ENCODE assay signal across 22 mouse cellular contexts in genomic region chr1:74107931-74108618, GRCm38 (mm10). TPM values are rescaled to one million over a fixed set of nuclear protein-coding genes. Genes with fewer than 3 reads are reported as not detected.
DNase-seq lines count a peak whose midpoint lies in the region; ATAC-seq and TF ChIP-seq lines count a peak whose summit lies in the region.
"Had no signal": no experiment of that assay in that cellular context is flagged by ENCODE, and none has a peak within 500 bp of the region (broad histone marks: within the 10 kb centered on the region; RNA-seq: fewer than 3 reads in every experiment).

No protein-coding gene starts in this region.

- DNase-seq in heart, embryonic 10.5 days (ENCODE audit: low spot score), result no peak
- DNase-seq in kidney, adult 2 months, result peak; percentile 77
- peak; percentile 52 to 66 for DNase-seq in kidney, adult 8-10 months
- DNase-seq in kidney, postnatal 25 days, result peak; percentile 60 to 81
- no peak for DNase-seq in layer of hippocampus, postnatal 25 days (ENCODE audit: extremely low spot score in 1 of 2, low spot score in 1 of 2)
- DNase-seq: adrenal gland, postnatal 25 days; cerebellum, adult 11-12 months; cerebellum, postnatal 36 days; gastrocnemius, postnatal 36 days; right cerebral cortex, postnatal 4 days had no signal

- H3K4me2 ChIP-seq in heart, embryonic 14.5 days (ENCODE audit: low read length), result no peak overlapping the region
- H3K4me2 ChIP-seq in kidney, embryonic 15.5 days, result no peak overlapping the region
- H3K4me2 ChIP-seq: forebrain, embryonic 12.5 days; hindbrain, embryonic 14.5 days; limb, embryonic 13.5 days; liver, embryonic 15.5 days; midbrain, embryonic 12.5 days; neural tube, embryonic 12.5 days had no signal

- no peak overlapping the region for H3K9ac ChIP-seq in heart, embryonic 14.5 days (ENCODE audit: low read length)
- no peak overlapping the region for H3K9ac ChIP-seq in kidney, embryonic 15.5 days
- H3K9ac ChIP-seq: forebrain, embryonic 12.5 days; hindbrain, embryonic 14.5 days; limb, embryonic 13.5 days; liver, embryonic 15.5 days; midbrain, embryonic 12.5 days; neural tube, embryonic 12.5 days had no signal

- H3K4me1 ChIP-seq in heart, embryonic 14.5 days (ENCODE audit: control insufficient read depth in 2 of 2, insufficient read depth in 2 of 2, low read length in 2 of 2), result peaks cover 34 to 40% of the 10 kb centered on the region in 2 experiments
- peaks cover 44% of the 10 kb centered on the region for H3K4me1 ChIP-seq in heart, embryonic 10.5 days
- peaks cover 13% of the 10 kb centered on the region for H3K4me1 ChIP-seq in kidney, adult 2 months (ENCODE audit: control insufficient read depth, insufficient read depth, low read length)
- peaks cover 64% of the 10 kb centered on the region for H3K4me1 ChIP-seq in kidney, embryonic 15.5 days
- H3K4me1 ChIP-seq: liver, embryonic 15.5 days had no signal

- 28% methylated on average over 4 of the region's 5 CpGs for WGBS in heart, embryonic 14.5 days
- WGBS in heart, embryonic 10.5 days, result 62% methylated on average over 5 of the region's 5 CpGs
- WGBS in kidney, adult 2 months, result 30% methylated on average over 5 of the region's 5 CpGs
- whole genome bisulfite sequencing in kidney, embryonic 15.5 days, result 67% methylated on average over 4 of the region's 5 CpGs

- no peaks in the 10 kb centered on the region for H3K36me3 ChIP-seq in heart, embryonic 14.5 days (ENCODE audit: control insufficient read depth, insufficient read depth, low read length)
- no peaks in the 10 kb centered on the region for H3K36me3 ChIP-seq in heart, embryonic 10.5 days
- no peaks in the 10 kb centered on the region for H3K36me3 ChIP-seq in kidney, adult 2 months (ENCODE audit: control insufficient read depth, insufficient read depth, low read length)
- no peaks in the 10 kb centered on the region for H3K36me3 ChIP-seq in kidney, embryonic 15.5 days
- H3K36me3 ChIP-seq: forebrain, embryonic 12.5 days; limb, embryonic 13.5 days; liver, embryonic 15.5 days; midbrain, embryonic 12.5 days; neural tube, embryonic 12.5 days had no signal

- H3K4me3 ChIP-seq in heart, embryonic 14.5 days (ENCODE audit: control insufficient read depth in 1 of 2, insufficient read depth in 1 of 2, low read depth in 1 of 2, low read length in 2 of 2), result no peak overlapping the region
- H3K4me3 ChIP-seq in heart, embryonic 10.5 days, result no peak overlapping the region
- H3K4me3 ChIP-seq in kidney, adult 2 months (ENCODE audit: insufficient read depth, low read depth, low read length), result no peak overlapping the region
- no peak overlapping the region for H3K4me3 ChIP-seq in kidney, embryonic 15.5 days (replicated peaks)
- H3K4me3 ChIP-seq: forebrain, embryonic 12.5 days; limb, embryonic 13.5 days; liver, embryonic 15.5 days; midbrain, embryonic 12.5 days; neural tube, embryonic 12.5 days had no signal

- TF ChIP-seq CTCF in kidney, adult 2 months (conservative IDR thresholded peaks at IDR 0.05; ENCODE audit: insufficient read depth, insufficient read length, low read depth, low read length), result no peak

- TF ChIP-seq POLR2A in kidney, adult 2 months (IDR thresholded peaks at IDR 0.05; ENCODE audit: low read depth, low read length), result no peak

- H3K27ac ChIP-seq in heart, embryonic 14.5 days (replicated peaks in 1 of 2; ENCODE audit: control insufficient read depth in 1 of 2, insufficient read depth in 1 of 2, low read depth in 2 of 2, low read length in 2 of 2), result peak overlapping the region in 1 of 2 experiments; percentile 37; a peak in 2 of 4 replicates
- H3K27ac ChIP-seq in heart, embryonic 10.5 days, result no peak overlapping the region
- peak overlapping the region; percentile 58; the same call in 1 of the 2 replicates for H3K27ac ChIP-seq in kidney, adult 2 months (ENCODE audit: insufficient read depth, low read depth, low read length)
- H3K27ac ChIP-seq in kidney, embryonic 15.5 days, result no peak overlapping the region
- H3K27ac ChIP-seq: forebrain, embryonic 12.5 days; hindbrain, embryonic 14.5 days; limb, embryonic 13.5 days; liver, embryonic 15.5 days; macrophage; neural tube, embryonic 12.5 days; stomach, postnatal 0 days had no signal

- H3K9me3 ChIP-seq in heart, embryonic 14.5 days (ENCODE audit: control insufficient read depth, low read length), result no peaks in the 10 kb centered on the region
- H3K9me3 ChIP-seq in heart, embryonic 10.5 days, result no peaks in the 10 kb centered on the region
- no peaks in the 10 kb centered on the region for H3K9me3 ChIP-seq in kidney, embryonic 15.5 days (replicated peaks)
- H3K9me3 ChIP-seq: forebrain, embryonic 12.5 days; limb, embryonic 13.5 days; liver, embryonic 15.5 days; midbrain, embryonic 12.5 days; neural tube, embryonic 12.5 days had no signal

- ATAC-seq in heart, embryonic 14.5 days (ENCODE audit: insufficient number of reproducible peaks, insufficient read depth, low FRiP score, low read depth), result 0 out of 2 replicates have a peak, but pooled peaks have one; percentile 36
- no peak for ATAC-seq in kidney, embryonic 15.5 days (replicated peaks; ENCODE audit: low FRiP score)
- ATAC-seq in inflammation-experienced regulatory T-cells, adult 6 months, result no peak
- ATAC-seq: intestine, postnatal 0 days had no signal

- H3K27me3 ChIP-seq in heart, embryonic 14.5 days (ENCODE audit: control insufficient read depth, insufficient read depth, low read length), result no peaks in the 10 kb centered on the region; the same call in 1 of the 2 replicates
- H3K27me3 ChIP-seq in heart, embryonic 10.5 days (ENCODE audit: insufficient read depth, poor library complexity, severe bottlenecking), result peaks cover 68% of the 10 kb centered on the region
- no peaks in the 10 kb centered on the region for H3K27me3 ChIP-seq in kidney, adult 2 months (replicated peaks; ENCODE audit: control insufficient read depth, insufficient read depth, low read length)
- H3K27me3 ChIP-seq in kidney, embryonic 15.5 days, result no peaks in the 10 kb centered on the region
- H3K27me3 ChIP-seq: forebrain, embryonic 12.5 days had no signal

RNA-seq across cellular contexts. Expression of gene Tns1, which starts 16.2 kb away (rescaled TPM):
- polyA plus RNA-seq in heart, embryonic 14.5 days (2014; fragmentation: Nextera tagmentation; extraction: Ambion mirVana), result 125 and 142 TPM in 2 replicates
- 49.8 and 75.4 TPM in 2 replicates for polyA plus RNA-seq in heart, embryonic 10.5 days (2016; fragmentation: Nextera tagmentation; extraction: Ambion mirVana)
- polyA plus RNA-seq in kidney, adult 2 months (2012; rRNA removed), result 400 and 465 TPM in 2 replicates
- 62.7 and 70.9 TPM in 2 replicates for polyA plus RNA-seq in kidney, embryonic 15.5 days (2015; fragmentation: Nextera tagmentation; extraction: Ambion mirVana)
- polyA plus RNA-seq in inflammation-experienced regulatory T-cells, adult 6 months (2017; shearing (Covaris generic)), result 10 to 100 TPM in 2 of 3 experiments, 1 to 10 TPM in 1; 9.1 to 16.3 (median 15.5) TPM
- 10 to 100 TPM; 29.6 to 41.9 TPM for total RNA-seq in layer of hippocampus, postnatal 25 days (2021)

RNA-seq across cellular contexts. Expression of gene Rufy4, which starts 17.3 kb away (rescaled TPM):
- 0.22 and 0.39 TPM in 2 replicates for polyA plus RNA-seq in heart, embryonic 14.5 days (2014; fragmentation: Nextera tagmentation; extraction: Ambion mirVana)
- 0.16 and 0.23 TPM in 2 replicates for polyA plus RNA-seq in heart, embryonic 10.5 days (2016; fragmentation: Nextera tagmentation; extraction: Ambion mirVana)
- polyA plus RNA-seq in kidney, adult 2 months (2012; rRNA removed), result 2.4 and 3.3 TPM in 2 replicates
- polyA plus RNA-seq in kidney, embryonic 15.5 days (2015; fragmentation: Nextera tagmentation; extraction: Ambion mirVana), result 0.17 and 0.40 TPM in 2 replicates
- polyA plus RNA-seq in inflammation-experienced regulatory T-cells, adult 6 months (2017; shearing (Covaris generic)), result not detected
- total RNA-seq in layer of hippocampus, postnatal 25 days (2021), result not detected
- polyA plus RNA-seq: intestine, postnatal 0 days; liver, embryonic 15.5 days; macrophage had no signal

RNA-seq across cellular contexts. Expression of gene Cxcr2, which starts 45.7 kb away (rescaled TPM):
- 0.08 TPM in 1 of 2 replicates, not detected in the other for polyA plus RNA-seq in heart, embryonic 14.5 days (2014; fragmentation: Nextera tagmentation; extraction: Ambion mirVana)
- polyA plus RNA-seq in heart, embryonic 10.5 days (2016; fragmentation: Nextera tagmentation; extraction: Ambion mirVana), result 0.09 and 0.20 TPM in 2 replicates
- polyA plus RNA-seq in kidney, adult 2 months (2012; rRNA removed), result 0.07 and 0.55 TPM in 2 replicates
- polyA plus RNA-seq in kidney, embryonic 15.5 days (2015; fragmentation: Nextera tagmentation; extraction: Ambion mirVana), result 0.12 and 0.16 TPM in 2 replicates
- polyA plus RNA-seq in inflammation-experienced regulatory T-cells, adult 6 months (2017; shearing (Covaris generic)), result under 1 TPM in 1 of 3 experiments, not detected in 2; 0.16 TPM
- not detected for total RNA-seq in layer of hippocampus, postnatal 25 days (2021)
- total RNA-seq: adrenal gland, postnatal 25 days; gastrocnemius, postnatal 36 days had no signal
- polyA plus RNA-seq: forebrain, embryonic 12.5 days had no signal

Comparison
In these comparisons a context has a peak if more than half of its experiments do, and no peak if none do; other contexts are left out.
1. DNase-seq: peak in kidney, adult 2 months (single experiment), kidney, adult 8-10 months (2 of 2) and kidney, postnatal 25 days (2 of 2); none in heart, embryonic 10.5 days (single experiment) and layer of hippocampus, postnatal 25 days (0 of 2).